Mouse (Mus musculus) embryonic facial prominence, embryonic 14.5 days (tissue): ENCODE measurements at regions not wholly inside any gene's neighbourhood (a gene's known extent, or its start where the extent isn't known, plus 50 kb on each side); places are given as distances from the start of the nearest gene placed in this dataset.

Source experiments
- ATAC-seq: fragments of 200-750 bp; cut with Nextera tagmentation; 2 replicates; pipeline ENCODE4 v1.8.0; 2017; ENCODE audit warnings: low read depth, moderate number of reproducible peaks, moderate TSS enrichment
- DNase-seq: peaks from one replicate; pipeline ENCODE4 v3.0.0-alpha.2; 2015; ENCODE audit warnings: low spot score
- H3K27ac ChIP-seq: fragments of 300-500 bp; sonication (generic); replicated peaks from 2 replicates; pipeline ENCODE4 v1.5.1; 2014; ENCODE audit warnings: low read depth, mild to moderate bottlenecking, low read length, moderate library complexity
- H3K27me3 ChIP-seq: fragments of 300-500 bp; sonication (generic); replicated peaks from 2 replicates; pipeline ENCODE4 v1.6.1; 2014; ENCODE audit warnings: low read length; ENCODE audit not compliant: control insufficient read depth, insufficient read depth
- H3K36me3 ChIP-seq: fragments of 300-500 bp; sonication (generic); 2 replicates; pipeline ENCODE4 v1.6.1; 2014; ENCODE audit warnings: low read length, mixed read lengths; ENCODE audit not compliant: control insufficient read depth, insufficient read depth
- H3K4me1 ChIP-seq: fragments of 300-500 bp; sonication (generic); 2 replicates; pipeline ENCODE4 v1.6.1; 2014; ENCODE audit warnings: antibody characterized with exemption, low read length; ENCODE audit not compliant: control insufficient read depth, insufficient read depth
- H3K4me2 ChIP-seq: fragments of 300-500 bp; sonication (generic); 2 replicates; pipeline ENCODE4 v1.6.1; 2014; ENCODE audit warnings: low read depth, mild to moderate bottlenecking, low read length, moderate library complexity, mixed read lengths
- H3K4me3 ChIP-seq: fragments of 300-500 bp; sonication (generic); 2 replicates; pipeline ENCODE4 v1.5.1; 2014; ENCODE audit warnings: low read depth, mild to moderate bottlenecking, low read length
- H3K9ac ChIP-seq: fragments of 300-500 bp; sonication (generic); 2 replicates; pipeline ENCODE4 v1.6.1; 2014; ENCODE audit warnings: low read depth, mild to moderate bottlenecking, low read length, moderate library complexity, mixed read lengths
- H3K9me3 ChIP-seq: fragments of 300-500 bp; sonication (generic); 2 replicates; pipeline ENCODE4 v1.6.1; 2016; ENCODE audit warnings: low read length; ENCODE audit not compliant: control insufficient read depth
- WGBS: fragments of 180-500 bp; shearing (Covaris S2); extraction: QIAGEN DNeasy Blood & Tissue Kit; methylation state at CpG from one replicate; pipeline ENCODE4 v1.1.7; 2014; 5-methylcytosine and 5-hydroxymethylcytosine counted together

DNA sequence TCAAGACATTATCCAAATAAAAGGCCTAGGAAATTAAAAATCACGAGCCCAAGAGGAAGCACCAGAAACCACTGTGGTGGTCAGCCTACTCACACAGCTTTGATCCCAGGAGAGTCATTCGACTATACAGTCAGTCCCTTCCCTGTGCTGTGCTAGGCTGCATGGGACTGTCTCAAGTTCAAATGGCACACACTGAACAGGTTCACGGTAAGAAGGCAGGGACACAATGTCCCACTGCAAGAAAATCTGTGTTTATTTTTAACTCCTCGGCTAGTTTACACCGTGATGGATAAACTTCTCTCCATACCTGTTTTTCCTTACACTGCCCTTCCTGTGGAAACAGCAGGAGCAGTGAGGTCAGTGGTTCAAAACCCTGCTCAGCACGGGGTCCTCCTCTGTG is 165.2 kb upstream of the Klf14 start:
- no peak for ATAC-seq

DNA sequence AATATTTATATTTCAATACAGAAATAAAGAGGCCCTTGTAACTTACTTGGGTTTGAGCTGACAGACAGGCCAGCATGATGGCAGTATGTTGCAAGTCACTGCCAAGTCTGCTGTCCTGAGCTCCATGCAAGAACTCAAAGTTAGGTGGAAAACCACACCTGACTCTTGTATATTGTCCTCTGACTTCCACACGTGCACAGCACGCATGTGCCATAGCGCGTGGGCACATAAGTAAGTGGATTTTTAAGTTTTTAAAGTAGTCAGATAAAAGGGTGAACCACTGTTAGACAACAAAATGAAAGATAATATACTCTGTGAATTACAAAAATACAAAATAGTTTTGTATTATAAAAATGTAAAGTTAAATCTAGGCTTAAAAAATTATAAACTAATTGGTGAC is 166.0 kb upstream of the Klf14 start:
- DNase-seq: no peak
- Histone ChIP-seq H3K9me3 (no peaks in the 10 kb centered on the region), H3K27me3 (no peaks in the 10 kb centered on the region), H3K4me1 (peaks cover 9% of the 10 kb centered on the region; the same call in 1 of the 2 replicates), H3K36me3 (no peaks in the 10 kb centered on the region), H3K4me3 (no peak overlapping the region), H3K27ac (no peak overlapping the region), H3K4me2 (no peak overlapping the region), H3K9ac (no peak overlapping the region)
- WGBS: 85% methylated on average over 4 of the region's 4 CpGs
- ATAC-seq: no peak

More for the DNA sequence above, 165.2 kb upstream of the Klf14 start:
- Histone ChIP-seq H3K27ac (no peak overlapping the region), H3K4me1 (peaks cover 9% of the 10 kb centered on the region; the same call in 1 of the 2 replicates), H3K4me3 (no peak overlapping the region), H3K27me3 (no peaks in the 10 kb centered on the region), H3K9me3 (no peaks in the 10 kb centered on the region), H3K4me2 (no peak overlapping the region), H3K36me3 (no peaks in the 10 kb centered on the region), H3K9ac (no peak overlapping the region)
- WGBS: 62% methylated on average over 6 of the region's 6 CpGs
- no peak for DNase-seq

DNA sequence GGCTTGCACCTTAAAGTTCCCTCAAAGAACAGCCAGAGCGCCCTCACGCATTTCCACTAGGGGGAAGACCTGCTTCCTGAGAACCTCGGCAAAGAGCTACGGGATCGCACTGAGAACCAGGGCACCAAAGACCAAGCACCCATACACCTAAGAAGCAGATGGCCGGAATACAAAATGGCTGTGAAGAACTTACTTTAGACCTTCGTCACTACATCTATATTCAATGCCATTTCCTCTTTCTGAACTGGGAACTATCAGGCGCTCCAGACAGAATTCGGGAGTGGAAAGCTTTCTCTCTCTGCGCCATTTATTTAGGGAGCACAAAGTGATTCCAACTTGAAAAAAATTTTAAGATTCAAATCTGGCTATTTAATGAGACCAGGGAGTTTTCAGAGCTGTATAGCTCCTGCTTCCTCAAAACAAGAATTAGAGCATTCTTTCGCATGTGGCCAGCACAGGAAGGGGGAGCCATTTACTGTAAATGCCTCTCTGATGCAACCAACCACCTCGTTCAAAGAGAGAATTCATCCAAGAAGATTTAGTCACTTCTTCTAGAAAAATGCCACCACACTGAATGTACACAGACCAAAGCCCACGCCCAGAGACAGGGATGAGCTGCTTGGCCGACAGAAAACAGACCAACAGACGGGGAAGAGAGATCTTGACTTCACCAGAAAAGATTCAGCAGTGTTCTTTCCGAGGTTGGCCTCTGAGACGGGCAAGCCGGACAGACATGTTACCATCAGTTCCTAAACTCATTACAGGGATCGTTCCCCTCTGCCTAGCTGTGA is 166.6 kb upstream of the Klf14 start:
- Histone ChIP-seq H3K4me1 (peaks cover 9% of the 10 kb centered on the region; the same call in 1 of the 2 replicates), H3K9me3 (no peaks in the 10 kb centered on the region), H3K36me3 (no peaks in the 10 kb centered on the region), H3K9ac (no peak overlapping the region), H3K4me3 (no peak overlapping the region), H3K27me3 (no peaks in the 10 kb centered on the region), H3K4me2 (peak overlapping the region; percentile 1; the same call in 1 of the 2 replicates), H3K27ac (peak overlapping the region; percentile 22)
- 68% methylated on average over 19 of the region's 19 CpGs for WGBS
- ATAC-seq (no peak), DNase-seq (peak; percentile 59)

DNA sequence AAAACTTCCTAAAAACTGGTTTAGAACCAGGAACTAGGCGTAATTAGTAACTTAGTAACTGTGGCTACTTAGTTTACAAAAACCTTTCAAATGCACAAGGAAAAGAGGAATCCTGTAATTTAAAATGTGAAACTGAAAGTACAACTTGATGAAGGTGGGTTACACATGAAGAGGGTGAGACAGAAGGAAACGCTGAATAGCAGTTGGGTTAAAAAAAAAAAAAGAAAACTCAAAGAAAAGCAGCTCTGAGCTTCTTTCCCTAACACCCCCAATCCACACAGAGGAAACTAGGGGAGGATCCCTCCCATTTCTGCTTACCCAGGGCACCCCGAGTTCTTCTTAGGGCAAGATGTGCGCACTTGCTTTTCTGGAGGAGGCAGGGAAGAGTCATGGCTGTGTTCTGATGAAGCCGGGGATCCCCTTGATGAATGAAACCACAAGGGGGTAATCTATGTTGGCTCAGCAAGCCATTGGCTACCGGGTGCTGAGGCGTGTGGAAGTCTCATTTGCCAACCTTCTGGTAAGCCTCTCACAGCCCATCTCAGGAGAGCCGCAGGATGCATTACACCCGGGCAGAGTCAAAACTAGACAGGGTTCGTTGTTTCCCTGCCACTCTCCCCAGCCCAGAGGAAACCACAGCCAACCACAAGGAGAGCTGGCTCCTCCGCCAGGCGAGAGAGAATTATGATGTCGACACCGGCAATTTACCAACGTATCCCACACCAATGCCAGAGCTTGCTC is 167.4 kb upstream of the Klf14 start:
- Histone ChIP-seq H3K27ac (peak overlapping the region; percentile 22), H3K4me1 (peaks cover 7% of the 10 kb centered on the region; the same call in 1 of the 2 replicates), H3K4me2 (peak overlapping the region; percentile 1), H3K27me3 (no peaks in the 10 kb centered on the region), H3K36me3 (no peaks in the 10 kb centered on the region), H3K9me3 (no peaks in the 10 kb centered on the region), H3K9ac (no peak overlapping the region), H3K4me3 (0 out of 2 replicates have a peak overlapping the region, but pooled peaks have one; percentile 3)
- ATAC-seq (peak; percentile 65), DNase-seq (peak; percentile 60)
- WGBS: 66% methylated on average over 15 of the region's 15 CpGs

DNA sequence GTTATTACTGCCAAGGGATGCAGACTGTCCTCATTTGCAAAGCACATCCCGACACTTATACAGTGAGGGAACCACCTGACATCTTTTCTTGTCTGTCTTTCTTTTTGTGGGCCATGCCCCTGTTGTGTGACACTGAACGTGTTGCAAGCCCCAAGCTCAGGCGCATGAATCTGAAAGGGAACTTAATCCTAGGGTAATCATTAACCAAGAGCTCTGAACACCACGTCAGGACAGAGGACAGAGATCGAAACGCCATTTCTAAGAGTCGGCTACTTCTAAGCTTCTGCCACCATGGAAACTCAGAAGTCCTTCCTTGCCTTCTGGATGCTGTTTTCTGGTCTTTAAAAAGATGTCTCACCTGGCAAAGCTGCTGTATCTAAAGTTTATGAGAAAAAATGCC is 170.3 kb upstream of the Klf14 start:
- H3K4me2 ChIP-seq: no peak overlapping the region
- peaks cover 6% of the 10 kb centered on the region; the same call in 1 of the 2 replicates for H3K9me3 ChIP-seq
- no peaks in the 10 kb centered on the region for H3K36me3 ChIP-seq
- no peaks in the 10 kb centered on the region for H3K4me1 ChIP-seq
- H3K4me3 ChIP-seq: no peak overlapping the region
- DNase-seq (no peak), ATAC-seq (no peak)
- no peak overlapping the region for H3K27ac ChIP-seq
- no peak overlapping the region for H3K9ac ChIP-seq
- 78% methylated on average over 7 of the region's 7 CpGs for WGBS
- H3K27me3 ChIP-seq: no peaks in the 10 kb centered on the region

DNA sequence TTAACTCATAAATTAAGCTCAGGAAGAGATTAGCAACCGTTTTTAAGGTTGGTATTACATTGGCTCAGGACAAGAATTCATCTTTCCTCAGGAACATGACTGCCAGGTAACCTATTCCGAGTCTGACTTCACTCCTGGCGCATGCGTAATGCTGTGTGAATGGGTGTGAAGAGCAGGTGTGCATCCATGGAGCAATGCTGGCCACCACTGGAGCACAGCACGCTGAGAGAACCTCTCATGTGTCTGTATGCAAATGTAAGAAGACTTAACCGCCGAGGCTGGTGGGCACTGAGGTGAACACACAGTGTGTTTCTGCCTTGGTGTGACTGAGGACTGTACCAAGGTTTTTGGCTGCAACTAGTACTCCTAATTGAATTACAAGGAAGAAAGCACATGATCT is 171.1 kb upstream of the Klf14 start:
- WGBS: 79% methylated on average over 7 of the region's 7 CpGs
- no peak for ATAC-seq
- no peak overlapping the region for H3K4me3 ChIP-seq

DNA sequence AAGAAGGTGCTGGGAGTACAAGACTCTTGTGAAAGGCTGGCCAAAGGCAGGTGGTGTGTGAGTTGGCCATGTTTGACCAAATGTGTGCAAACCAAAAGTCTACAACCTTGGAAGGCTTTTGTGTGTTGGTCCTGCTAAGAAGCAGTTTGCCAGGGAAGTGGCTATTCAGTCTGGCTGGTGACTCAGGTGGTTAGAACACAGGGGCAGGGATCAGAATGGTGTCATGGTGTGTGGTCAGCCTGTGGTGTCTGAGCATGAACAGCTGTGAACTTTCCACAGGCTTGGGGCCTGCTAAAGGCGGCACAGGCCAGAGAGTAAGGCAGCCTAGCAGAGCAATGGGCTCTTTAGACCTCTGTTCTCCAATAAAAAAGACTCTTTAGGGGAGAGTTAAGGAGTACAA is 171.6 kb upstream of the Klf14 start:
- Histone ChIP-seq H3K27me3 (no peaks in the 10 kb centered on the region), H3K4me1 (no peaks in the 10 kb centered on the region; the same call in 1 of the 2 replicates), H3K27ac (no peak overlapping the region), H3K4me2 (no peak overlapping the region), H3K9me3 (peaks cover 6% of the 10 kb centered on the region; the same call in 1 of the 2 replicates), H3K4me3 (no peak overlapping the region), H3K9ac (no peak overlapping the region), H3K36me3 (no peaks in the 10 kb centered on the region)
- ATAC-seq: no peak
- 100% methylated on average over 1 of the region's 1 CpGs for WGBS
- DNase-seq: no peak

More for the DNA sequence above, 171.1 kb upstream of the Klf14 start:
- H3K9ac ChIP-seq: no peak overlapping the region
- DNase-seq: no peak
- no peaks in the 10 kb centered on the region for H3K27me3 ChIP-seq
- H3K4me2 ChIP-seq: no peak overlapping the region
- H3K27ac ChIP-seq: no peak overlapping the region
- peaks cover 6% of the 10 kb centered on the region; the same call in 1 of the 2 replicates for H3K9me3 ChIP-seq
- H3K4me1 ChIP-seq: no peaks in the 10 kb centered on the region; the same call in 1 of the 2 replicates
- no peaks in the 10 kb centered on the region for H3K36me3 ChIP-seq

DNA sequence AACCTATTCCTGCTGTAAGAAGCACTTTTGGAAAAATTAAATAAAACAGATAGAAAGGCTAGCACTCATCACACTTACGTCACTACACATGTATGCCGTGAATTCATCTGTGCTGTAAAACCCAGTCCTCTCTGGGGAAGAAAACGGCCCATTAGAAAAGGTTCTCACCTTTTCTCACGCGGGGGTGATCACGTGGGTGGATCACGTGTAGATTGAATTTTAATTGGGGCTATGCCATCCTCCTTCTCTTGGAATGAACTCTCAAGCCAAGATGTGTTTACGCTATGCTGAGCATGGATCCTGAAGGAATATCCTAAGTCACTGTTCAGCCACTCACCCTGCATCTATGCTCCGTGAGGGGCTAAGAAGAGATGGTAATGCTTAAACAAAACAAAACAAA is 172.8 kb upstream of the Klf14 start:
- ATAC-seq (no peak), DNase-seq (no peak)
- no peaks in the 10 kb centered on the region for H3K36me3 ChIP-seq
- no peaks in the 10 kb centered on the region; the same call in 1 of the 2 replicates for H3K4me1 ChIP-seq
- no peak overlapping the region for H3K4me2 ChIP-seq
- peaks cover 6% of the 10 kb centered on the region; the same call in 1 of the 2 replicates for H3K9me3 ChIP-seq
- H3K27ac ChIP-seq: no peak overlapping the region
- no peaks in the 10 kb centered on the region for H3K27me3 ChIP-seq
- H3K9ac ChIP-seq: no peak overlapping the region
- 74% methylated on average over 9 of the region's 9 CpGs for WGBS
- H3K4me3 ChIP-seq: no peak overlapping the region
